Mouse (Mus musculus) CH12.LX (cell line): ENCODE results near the gene Nbea.

Experiments
- CTCF ChIP-seq, 2 experiments: IDR thresholded peaks in 1 of 2; conservative IDR thresholded peaks in 1 of 2; 2 replicates each; pipeline ENCODE4 v1.5.1; 2011 to 2012; ENCODE audit warnings: low read depth in 2 of 2, low read length in 2 of 2, improper control_type of control experiment in 1 of 2, inconsistent platforms in 1 of 2, mild to moderate bottlenecking in 1 of 2, moderate library complexity in 1 of 2
- E2F4 ChIP-seq: IDR thresholded peaks from 2 replicates; pipeline ENCODE4 v1.6.1; 2011; ENCODE audit warnings: low read depth, low read length, improper control_type of control experiment; ENCODE audit not compliant: insufficient replicate concordance
- EP300 ChIP-seq: IDR thresholded peaks from 2 replicates; pipeline ENCODE4 v1.6.1; 2011; ENCODE audit warnings: low read length, improper control_type of control experiment
- MAFK ChIP-seq: IDR thresholded peaks from 2 replicates; pipeline ENCODE4 v1.6.1; 2011; ENCODE audit warnings: low read length, improper control_type of control experiment; ENCODE audit not compliant: insufficient replicate concordance
- NELFE ChIP-seq: IDR thresholded peaks from 2 replicates; pipeline ENCODE4 v1.6.1; 2011; ENCODE audit warnings: low read depth, low read length, improper control_type of control experiment
- NRF1 ChIP-seq: IDR thresholded peaks from 2 replicates; pipeline ENCODE4 v1.6.1; 2014; ENCODE audit warnings: low read depth, mild to moderate bottlenecking, inconsistent platforms, low read length, improper control_type of control experiment, moderate library complexity
- POLR2A ChIP-seq: IDR thresholded peaks from 2 replicates; pipeline ENCODE4 v1.6.1; 2011; ENCODE audit warnings: low read depth, mild to moderate bottlenecking, improper control_type of control experiment, low read length
- SIN3A ChIP-seq: IDR thresholded peaks from 2 replicates; pipeline ENCODE4 v1.6.1; 2012; ENCODE audit warnings: low read length, improper control_type of control experiment, inconsistent platforms
- ZNF384 ChIP-seq: IDR thresholded peaks from 2 replicates; pipeline ENCODE4 v1.6.1; 2012; ENCODE audit warnings: low read depth, low read length, improper control_type of control experiment, inconsistent platforms

DNA sequence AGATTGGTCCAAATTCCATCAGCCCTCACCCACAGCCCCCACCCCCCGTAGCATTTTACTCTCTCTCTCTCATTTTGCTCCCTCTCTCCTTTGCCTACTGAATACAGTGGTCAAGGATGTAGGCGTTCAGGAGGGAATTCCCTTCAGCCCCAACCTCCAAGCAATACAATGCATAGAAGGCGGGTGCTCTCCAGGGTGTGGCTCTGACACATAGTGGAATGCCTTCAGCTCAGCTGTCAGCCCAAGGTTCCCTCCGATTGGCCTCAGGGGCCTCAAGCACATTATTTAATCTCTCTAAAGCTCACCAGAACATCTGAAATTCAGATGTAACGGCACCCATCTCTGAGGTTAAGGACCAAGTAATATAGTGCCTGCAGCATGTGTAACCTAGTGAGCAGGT is 590.2 kb downstream of the Nbea start:
- no peak for TF ChIP-seq NELFE
- no peak for TF ChIP-seq POLR2A
- no peak for TF ChIP-seq CTCF (conservative IDR thresholded peaks at IDR 0.05 in 1 of 2, IDR thresholded peaks at IDR 0.05 in 1 of 2; ENCODE audit: low read depth in 2 of 2, low read length in 2 of 2)
- TF ChIP-seq MAFK, result no peak
- no peak for TF ChIP-seq NRF1
- no peak for TF ChIP-seq SIN3A
- TF ChIP-seq E2F4, result no peak
- TF ChIP-seq ZNF384, result no peak
- no peak for TF ChIP-seq EP300
